Mouse (Mus musculus) G1E (cell line): ENCODE data around the gene Mfsd14a. TPM values are rescaled to one million over a fixed set of nuclear protein-coding genes. Genes with fewer than 3 reads are reported as not detected.

Source experiments
- ATAC-seq: 2 replicates; pipeline ENCODE4 v1.8.0; 2016; ENCODE audit warnings: mild to moderate bottlenecking; ENCODE audit not compliant: insufficient number of reproducible peaks, poor library complexity, low FRiP score, severe bottlenecking; ENCODE audit errors: extremely low read depth
- DNase-seq: peaks from one replicate; pipeline ENCODE4 v3.0.0; 2012; ENCODE audit warnings: low spot score
- H3K27me3 ChIP-seq: 2 replicates; pipeline ENCODE4 v1.6.1; 2012; ENCODE audit warnings: mild to moderate bottlenecking, low read length, inconsistent platforms; ENCODE audit not compliant: insufficient read depth
- H3K36me3 ChIP-seq: replicated peaks from 2 replicates; pipeline ENCODE3; 2012; ENCODE audit warnings: mild to moderate bottlenecking, inconsistent platforms
- H3K4me1 ChIP-seq: 2 replicates; pipeline ENCODE4 v1.6.1; 2012; ENCODE audit warnings: low read depth, low read length, inconsistent platforms, mixed read lengths; ENCODE audit not compliant: insufficient read depth
- H3K4me3 ChIP-seq: 2 replicates; pipeline ENCODE4 v1.5.1; 2012; ENCODE audit warnings: low read depth, mild to moderate bottlenecking, inconsistent platforms, low read length, moderate library complexity, mixed read lengths
- H3K9me3 ChIP-seq: replicated peaks from 2 replicates; pipeline ENCODE4 v1.6.1; 2012; ENCODE audit warnings: inconsistent platforms
- CTCF ChIP-seq: IDR thresholded peaks from 2 replicates; pipeline ENCODE4 v1.5.1; 2012; ENCODE audit warnings: low read depth, low read length, inconsistent platforms, mixed read lengths
- GATA1 ChIP-seq: IDR thresholded peaks from 2 replicates; pipeline ENCODE4 v1.6.1; 2012; ENCODE audit warnings: borderline replicate concordance, low read length, inconsistent platforms, mixed read lengths
- GATA2 ChIP-seq: IDR thresholded peaks from 2 replicates; pipeline ENCODE4 v1.6.1; 2012; ENCODE audit warnings: low read depth, low read length, inconsistent platforms, borderline replicate concordance
- POLR2AphosphoS5 ChIP-seq: IDR thresholded peaks from 2 replicates; pipeline ENCODE4 v1.6.1; 2012; ENCODE audit warnings: low read depth, low read length, inconsistent platforms; ENCODE audit not compliant: insufficient replicate concordance
- TAL1 ChIP-seq: conservative IDR thresholded peaks from 2 replicates; pipeline ENCODE4 v1.6.1; 2012; ENCODE audit warnings: low read depth, low read length, inconsistent platforms, mixed read lengths
- polyA plus RNA-seq: library from polyadenylated mRNA; stranded (reverse); fragments of >175 nt; gene quantifications from 2 replicates; pipeline ENCODE4 v1.2.3, GENCODE M21; 2012
- total RNA-seq, 2 experiments: library from RNA; stranded (forward) in 1 of 2; stranded (reverse) in 1 of 2; fragments of 200-1000 nt in 1 of 2; fragments of >200 nt in 1 of 2; fragmentation: Nextera tagmentation in 1 of 2; gene quantifications; 2 replicates each; pipeline ENCODE4 v1.2.3; 2014 to 2017

Gene Mfsd14a
- total RNA-seq (2014; fragmentation: Nextera tagmentation) = 73.6 and 75.9 TPM in 2 replicates
- total RNA-seq (2017) = 86.5 and 87.0 TPM in 2 replicates
- polyA plus RNA-seq = 12.4 and 15.0 TPM in 2 replicates

- H3K4me1 ChIP-seq = peaks cover 40% of the 10 kb centered on the region
- no peak for TF ChIP-seq CTCF
- TF ChIP-seq GATA1 = no peak
- no peak for TF ChIP-seq POLR2AphosphoS5
- no peak for TF ChIP-seq GATA2
- no peak for TF ChIP-seq TAL1
- no peaks in the 10 kb centered on the region for H3K27me3 ChIP-seq
- H3K9me3 ChIP-seq = no peaks in the 10 kb centered on the region
- peak within 1 kb of the TSS; percentile 99 for H3K4me3 ChIP-seq
- peaks cover 49% of the 10 kb centered on the region for H3K36me3 ChIP-seq
- peak; percentile 89 for ATAC-seq
- peak; percentile 92 for DNase-seq
These were observed at the start of gene Mfsd14a for GRCm38 (mm10) chr3:116662463-116662863. TSS of gene Mfsd14a (minus strand) at chr3:116662677.

- ATAC-seq (peak; percentile 35; the same call in 1 of the 2 replicates), DNase-seq (peak; percentile 78)
- Histone ChIP-seq H3K4me1 (peaks cover 42% of the 10 kb centered on the region), H3K27me3 (no peaks in the 10 kb centered on the region), H3K4me3 (peak overlapping the region; percentile 97), H3K9me3 (no peaks in the 10 kb centered on the region), H3K36me3 (peaks cover 6% of the 10 kb centered on the region)
- TF ChIP-seq TAL1 (no peak), POLR2AphosphoS5 (no peak), GATA2 (no peak), CTCF (no peak), GATA1 (no peak)
These were observed 49.4 kb upstream of the Mfsd14a start for GRCm38 (mm10) chr3:116711624-116712435.

- ATAC-seq = peak; percentile 54; the same call in 1 of the 2 replicates
These were observed 48.5 kb upstream of the Mfsd14a start for GRCm38 (mm10) chr3:116710941-116711340.

GRCm38 (mm10) chr3:116705637-116706204 is 43.2 kb upstream of the Mfsd14a start:
- peaks cover 26% of the 10 kb centered on the region for H3K36me3 ChIP-seq
- no peak overlapping the region; the same call in 1 of the 2 replicates for H3K4me3 ChIP-seq
- no peaks in the 10 kb centered on the region for H3K27me3 ChIP-seq
- ATAC-seq (peak; percentile 83), DNase-seq (no peak)
- TF ChIP-seq CTCF (no peak), TAL1 (peak; percentile 38; the same call in 1 of the 2 replicates)
- H3K9me3 ChIP-seq = no peaks in the 10 kb centered on the region
- H3K4me1 ChIP-seq = peaks cover 50% of the 10 kb centered on the region

More at GRCm38 (mm10) chr3:116710941-116711340, 48.5 kb upstream of the Mfsd14a start:
- Histone ChIP-seq H3K9me3 (no peaks in the 10 kb centered on the region), H3K4me1 (peaks cover 48% of the 10 kb centered on the region), H3K27me3 (no peaks in the 10 kb centered on the region), H3K36me3 (peaks cover 10% of the 10 kb centered on the region), H3K4me3 (peak overlapping the region; percentile 97)
- TF ChIP-seq GATA1 (no peak), GATA2 (no peak), TAL1 (no peak)
- peak; percentile 15 for DNase-seq

GRCm38 (mm10) chr3:116703835-116704234 is 41.4 kb upstream of the Mfsd14a start:
- no peak overlapping the region for H3K4me3 ChIP-seq
- DNase-seq = no peak
- peaks cover 30% of the 10 kb centered on the region for H3K36me3 ChIP-seq
- H3K4me1 ChIP-seq = peaks cover 53% of the 10 kb centered on the region
- TF ChIP-seq POLR2AphosphoS5 (no peak), TAL1 (no peak), GATA2 (no peak), CTCF (no peak), GATA1 (no peak)
- no peaks in the 10 kb centered on the region for H3K9me3 ChIP-seq
- H3K27me3 ChIP-seq = no peaks in the 10 kb centered on the region
- no peak for ATAC-seq

GRCm38 (mm10) chr3:116702647-116703272 is 40.3 kb upstream of the Mfsd14a start:
- DNase-seq = no peak
- TF ChIP-seq GATA1 (no peak), CTCF (no peak)
- Histone ChIP-seq H3K4me3 (no peak overlapping the region), H3K36me3 (peaks cover 27% of the 10 kb centered on the region), H3K27me3 (no peaks in the 10 kb centered on the region), H3K9me3 (no peaks in the 10 kb centered on the region), H3K4me1 (peaks cover 54% of the 10 kb centered on the region)
- ATAC-seq = no peak
